Mouse (Mus musculus) intestine, embryonic 16.5 days (tissue): Measurements from ENCODE around the gene Pcbp3. TPM values are rescaled to one million over a fixed set of nuclear protein-coding genes. Genes with fewer than 3 reads are reported as not detected.

Experiments
- ATAC-seq: fragments of 200-750 bp; cut with Nextera tagmentation; 2 replicates; pipeline ENCODE4 v1.8.0; 2017; ENCODE audit warnings: moderate TSS enrichment, moderate library complexity
- H3K27ac ChIP-seq: fragments of 300-500 bp; sonication (generic); 2 replicates; pipeline ENCODE4 v1.5.1; 2014; ENCODE audit warnings: mild to moderate bottlenecking, low read length
- H3K27me3 ChIP-seq: fragments of 300-500 bp; sonication (generic); replicated peaks from 2 replicates; pipeline ENCODE4 v1.6.1; 2014; ENCODE audit warnings: low read length, control low read depth, mixed read lengths; ENCODE audit not compliant: control insufficient read depth, insufficient read depth
- H3K36me3 ChIP-seq: fragments of 300-500 bp; sonication (generic); 2 replicates; pipeline ENCODE4 v1.6.1; 2014; ENCODE audit warnings: low read length, control low read depth; ENCODE audit not compliant: control insufficient read depth, insufficient read depth
- H3K4me1 ChIP-seq: fragments of 300-500 bp; sonication (generic); 2 replicates; pipeline ENCODE4 v1.6.1; 2014; ENCODE audit warnings: low read length, control low read depth, mixed read lengths; ENCODE audit not compliant: control insufficient read depth, insufficient read depth
- H3K4me2 ChIP-seq: fragments of 300-500 bp; sonication (generic); 2 replicates; pipeline ENCODE4 v1.6.1; 2014; ENCODE audit warnings: low read depth, low read length, control low read depth
- H3K4me3 ChIP-seq: fragments of 300-500 bp; sonication (generic); 2 replicates; pipeline ENCODE4 v1.5.1; 2014; ENCODE audit warnings: mild to moderate bottlenecking, low read length
- H3K9ac ChIP-seq: fragments of 300-500 bp; sonication (generic); 2 replicates; pipeline ENCODE4 v1.6.1; 2014; ENCODE audit warnings: low read depth, low read length
- H3K9me3 ChIP-seq: fragments of 300-500 bp; sonication (generic); 2 replicates; pipeline ENCODE4 v1.6.1; 2016; ENCODE audit warnings: low read length, control low read depth; ENCODE audit not compliant: control insufficient read depth
- WGBS: fragments of 180-500 bp; shearing (Covaris S2); extraction: QIAGEN DNeasy Blood & Tissue Kit; methylation state at CpG from one replicate; pipeline ENCODE4 v1.1.7; 2014; 5-methylcytosine and 5-hydroxymethylcytosine counted together
- polyA plus RNA-seq: library from polyadenylated mRNA; unstranded; fragments of >200 nt; fragmentation: Nextera tagmentation; extraction: Ambion mirVana; gene quantifications from 2 replicates; pipeline ENCODE4 v1.2.1, GENCODE M21; 2015

Gene Pcbp3
- polyA plus RNA-seq, 1 experiment from 2014 or later: 44.1 TPM

GRCm38 (mm10) chr10:76873948-76874347 lies 87.7 kb downstream of the Pcbp3 start:
- peaks cover 9% of the 10 kb centered on the region; the same call in 1 of the 2 replicates for H3K4me1 ChIP-seq
- H3K9ac ChIP-seq: no peak overlapping the region
- H3K36me3 ChIP-seq: no peaks in the 10 kb centered on the region
- no peaks in the 10 kb centered on the region for H3K27me3 ChIP-seq
- no peak overlapping the region for H3K4me2 ChIP-seq
- 39% methylated on average over 10 of the region's 10 CpGs for WGBS
- H3K4me3 ChIP-seq: no peak overlapping the region
- no peaks in the 10 kb centered on the region for H3K9me3 ChIP-seq
- H3K27ac ChIP-seq: no peak overlapping the region
- ATAC-seq: peak; percentile 28; the same call in 1 of the 2 replicates

DNA sequence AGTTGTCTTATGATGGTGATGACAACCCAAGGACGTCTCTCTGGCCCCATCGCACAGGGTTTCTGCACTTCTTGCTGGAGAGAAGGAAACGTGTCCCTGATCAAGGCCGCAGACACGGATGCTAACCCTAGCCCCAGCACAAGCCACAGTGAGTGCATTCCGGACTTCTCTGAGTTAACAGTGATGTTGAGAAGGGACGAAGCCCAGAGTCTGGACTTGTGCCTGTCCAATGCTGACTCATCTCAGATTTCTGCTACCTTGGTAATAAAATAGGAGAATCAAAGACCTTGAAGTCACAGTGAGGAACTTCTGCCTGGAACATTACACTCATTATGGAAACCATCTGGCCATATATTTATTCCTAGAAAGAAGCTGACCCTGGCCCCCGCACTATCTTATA lies 89.0 kb downstream of the Pcbp3 start:
- H3K27me3 ChIP-seq: no peaks in the 10 kb centered on the region
- no peak overlapping the region for H3K4me2 ChIP-seq
- no peak overlapping the region for H3K9ac ChIP-seq
- H3K4me1 ChIP-seq: peaks cover 9% of the 10 kb centered on the region; the same call in 1 of the 2 replicates
- 81% methylated on average over 8 of the region's 8 CpGs for WGBS
- H3K9me3 ChIP-seq: no peaks in the 10 kb centered on the region
- no peaks in the 10 kb centered on the region for H3K36me3 ChIP-seq
- no peak overlapping the region for H3K27ac ChIP-seq
- ATAC-seq: no peak
- H3K4me3 ChIP-seq: no peak overlapping the region

GRCm38 (mm10) chr10:76865936-76866335 lies 95.8 kb downstream of the Pcbp3 start:
- no peak for ATAC-seq
- Histone ChIP-seq H3K4me1 (no peaks in the 10 kb centered on the region), H3K27me3 (no peaks in the 10 kb centered on the region), H3K9me3 (no peaks in the 10 kb centered on the region), H3K4me2 (no peak overlapping the region), H3K36me3 (no peaks in the 10 kb centered on the region), H3K9ac (no peak overlapping the region), H3K27ac (no peak overlapping the region), H3K4me3 (no peak overlapping the region)

- H3K4me2 ChIP-seq: no peak overlapping the region
- H3K4me1 ChIP-seq: no peaks in the 10 kb centered on the region
- H3K27me3 ChIP-seq: no peaks in the 10 kb centered on the region
- H3K9me3 ChIP-seq: no peaks in the 10 kb centered on the region
- WGBS: 58% methylated on average over 3 of the region's 3 CpGs
- H3K27ac ChIP-seq: no peak overlapping the region
- no peak overlapping the region for H3K4me3 ChIP-seq
- no peak overlapping the region for H3K9ac ChIP-seq
- no peak for ATAC-seq
- H3K36me3 ChIP-seq: no peaks in the 10 kb centered on the region
These were observed 100.7 kb downstream of the Pcbp3 start for GRCm38 (mm10) chr10:76860998-76861397.

DNA sequence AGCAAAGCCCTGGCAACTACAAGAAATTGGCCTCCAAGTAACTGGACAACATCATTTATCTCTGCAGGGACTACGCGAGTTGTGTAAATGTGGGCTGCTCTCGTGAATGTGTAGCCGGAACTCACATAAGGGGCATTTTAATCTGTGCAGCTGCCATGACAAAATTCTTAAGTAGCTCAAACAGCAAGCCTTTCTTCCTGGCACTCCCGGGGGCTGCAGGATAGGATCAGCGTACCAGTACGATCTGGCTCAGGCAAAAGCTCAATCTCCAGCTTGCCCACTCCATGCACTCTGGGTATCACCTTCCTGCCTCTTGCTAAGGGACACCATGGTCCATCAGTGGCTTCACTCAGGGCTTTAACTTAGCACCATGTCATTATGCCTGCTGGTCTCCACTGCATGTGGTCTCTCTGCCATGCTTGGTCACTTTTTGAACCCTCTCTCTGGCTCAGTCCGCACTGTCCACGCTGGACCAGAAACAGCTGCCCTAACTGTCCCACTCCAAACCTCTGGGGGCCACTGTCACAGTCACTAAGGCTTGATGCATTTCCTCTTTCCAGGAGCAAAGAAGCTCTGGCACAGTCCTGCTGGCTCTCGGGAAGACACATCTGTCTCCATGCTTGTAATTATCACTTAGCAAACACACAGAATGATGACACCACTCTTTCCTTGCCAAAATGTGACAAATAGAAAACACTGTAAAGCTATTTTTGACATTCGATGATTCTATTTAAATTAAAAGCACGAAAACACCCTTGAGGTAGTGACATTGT lies 102.1 kb downstream of the Pcbp3 start:
- Histone ChIP-seq H3K36me3 (no peaks in the 10 kb centered on the region), H3K9me3 (no peaks in the 10 kb centered on the region), H3K4me2 (no peak overlapping the region), H3K4me1 (no peaks in the 10 kb centered on the region), H3K4me3 (no peak overlapping the region), H3K27ac (no peak overlapping the region), H3K27me3 (no peaks in the 10 kb centered on the region), H3K9ac (no peak overlapping the region)
- 68% methylated on average over 12 of the region's 12 CpGs for WGBS
- ATAC-seq: no peak

- Histone ChIP-seq H3K4me3 (no peak overlapping the region), H3K27ac (no peak overlapping the region), H3K9me3 (no peaks in the 10 kb centered on the region), H3K4me2 (no peak overlapping the region), H3K27me3 (no peaks in the 10 kb centered on the region), H3K9ac (no peak overlapping the region), H3K4me1 (no peaks in the 10 kb centered on the region), H3K36me3 (no peaks in the 10 kb centered on the region)
- 95% methylated on average over 2 of the region's 2 CpGs for WGBS
- no peak for ATAC-seq
These were observed 103.8 kb downstream of the Pcbp3 start for GRCm38 (mm10) chr10:76857879-76858278.

DNA sequence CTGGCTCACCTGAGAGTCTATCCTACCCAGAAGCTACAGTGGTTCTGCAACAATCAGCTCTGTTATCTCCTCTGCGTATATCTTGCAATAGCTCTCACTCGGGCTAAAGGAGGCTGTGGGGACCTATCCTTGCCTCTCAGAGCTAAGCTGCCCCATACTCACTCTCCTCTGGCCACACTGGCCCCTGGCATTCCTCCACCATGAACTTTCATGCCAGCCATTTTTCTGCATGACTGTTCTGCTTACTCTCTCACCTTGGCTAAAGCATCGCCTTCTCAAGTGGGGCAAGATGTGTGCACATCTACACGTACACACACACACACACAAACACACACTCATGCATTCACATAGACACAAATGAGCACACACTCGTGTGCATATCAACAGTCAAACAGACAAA lies 115.2 kb downstream of the Pcbp3 start:
- no peaks in the 10 kb centered on the region for H3K36me3 ChIP-seq
- no peak overlapping the region for H3K4me2 ChIP-seq
- H3K4me3 ChIP-seq: no peak overlapping the region
- no peak for ATAC-seq
- no peaks in the 10 kb centered on the region for H3K9me3 ChIP-seq
- 84% methylated on average over 5 of the region's 5 CpGs for WGBS
- H3K9ac ChIP-seq: no peak overlapping the region
- H3K4me1 ChIP-seq: no peaks in the 10 kb centered on the region
- H3K27ac ChIP-seq: no peak overlapping the region
- no peaks in the 10 kb centered on the region for H3K27me3 ChIP-seq

- no peak for ATAC-seq
- Histone ChIP-seq H3K27me3 (no peaks in the 10 kb centered on the region), H3K9ac (no peak overlapping the region), H3K4me1 (no peaks in the 10 kb centered on the region; the same call in 1 of the 2 replicates), H3K9me3 (no peaks in the 10 kb centered on the region), H3K4me3 (no peak overlapping the region), H3K4me2 (no peak overlapping the region), H3K36me3 (no peaks in the 10 kb centered on the region), H3K27ac (no peak overlapping the region)
- WGBS: 82% methylated on average over 4 of the region's 4 CpGs
These were observed 116.8 kb downstream of the Pcbp3 start for GRCm38 (mm10) chr10:76844901-76845300.

- Histone ChIP-seq H3K9ac (no peak overlapping the region), H3K4me2 (no peak overlapping the region), H3K27me3 (no peaks in the 10 kb centered on the region), H3K36me3 (no peaks in the 10 kb centered on the region), H3K9me3 (no peaks in the 10 kb centered on the region), H3K4me1 (no peaks in the 10 kb centered on the region; the same call in 1 of the 2 replicates), H3K4me3 (no peak overlapping the region), H3K27ac (no peak overlapping the region)
- no peak for ATAC-seq
- 66% methylated on average over 3 of the region's 3 CpGs for WGBS
These were observed 117.3 kb downstream of the Pcbp3 start for GRCm38 (mm10) chr10:76844365-76844764.

DNA sequence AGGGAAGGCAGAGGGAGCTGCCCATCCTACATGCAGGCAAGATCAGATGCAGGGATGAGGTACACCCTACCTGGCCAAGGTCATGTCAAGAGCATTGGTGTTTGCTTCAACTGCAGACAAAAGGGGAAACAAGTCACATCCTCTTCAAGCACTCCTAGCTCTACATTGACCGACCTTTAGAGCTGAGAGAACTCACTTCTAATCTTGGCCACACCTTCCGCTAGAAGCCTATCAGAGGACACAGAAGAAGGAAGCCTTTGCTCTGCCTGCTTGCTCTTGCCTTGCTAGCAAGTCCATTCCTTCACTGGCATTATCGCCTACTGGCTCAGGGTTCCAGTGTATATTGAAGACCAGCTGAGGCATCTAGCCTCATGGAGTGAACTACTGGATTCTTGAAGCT lies 119.6 kb downstream of the Pcbp3 start:
- ATAC-seq: peak; percentile 68; the same call in 1 of the 2 replicates
- Histone ChIP-seq H3K36me3 (no peaks in the 10 kb centered on the region), H3K4me1 (no peaks in the 10 kb centered on the region; the same call in 1 of the 2 replicates), H3K4me2 (no peak overlapping the region), H3K4me3 (no peak overlapping the region), H3K9ac (no peak overlapping the region), H3K27me3 (no peaks in the 10 kb centered on the region), H3K9me3 (no peaks in the 10 kb centered on the region), H3K27ac (no peak overlapping the region)
- WGBS: 91% methylated on average over 3 of the region's 3 CpGs
